Mouse (Mus musculus) cerebellum, postnatal 10 days (tissue): ENCODE data around the gene Fyttd1.

ENCODE experiments used
- DNase-seq, 2 experiments: peaks; one replicate each; pipeline ENCODE4 v3.0.0; 2021; ENCODE audit warnings: mixed read lengths in 2 of 2

Fyttd1 gene

GRCm38 (mm10) chr16:32945379-32945778, 68.1 kb downstream of the Fyttd1 start:
- no peak for DNase-seq

GRCm38 (mm10) chr16:32948016-32948415, 70.7 kb downstream of the Fyttd1 start:
- DNase-seq: no peak

GRCm38 (mm10) chr16:32948656-32949055, 71.4 kb downstream of the Fyttd1 start:
- DNase-seq: no peak

GRCm38 (mm10) chr16:32949281-32949680, 72.0 kb downstream of the Fyttd1 start:
- no peak for DNase-seq

- peak in 1 of 2 experiments; percentile 16 for DNase-seq
Observed at GRCm38 (mm10) chr16:32951074-32951473, 73.8 kb downstream of the Fyttd1 start.

- no peak for DNase-seq
Observed at GRCm38 (mm10) chr16:32953806-32954205, 76.5 kb downstream of the Fyttd1 start.

GRCm38 (mm10) chr16:32954304-32954703, 77.0 kb downstream of the Fyttd1 start:
- no peak for DNase-seq

GRCm38 (mm10) chr16:32956889-32957288, 79.6 kb downstream of the Fyttd1 start:
- no peak for DNase-seq
